Mouse (Mus musculus) ES-E14 (cell line): Measurements from ENCODE around the gene Dcaf11. TPM values are rescaled to one million over a fixed set of nuclear protein-coding genes. Genes with fewer than 3 reads are reported as not detected.
A peak's percentile ranks its signal among the peaks of the same experiment; 100 is the strongest.

ENCODE experiments used
- DNase-seq: peaks from one replicate; pipeline ENCODE4 v3.0.0-alpha.2; 2013; ENCODE audit warnings: low read depth, low spot score
- H3K27ac ChIP-seq: 2 replicates; pipeline ENCODE4 v1.5.1; 2012; ENCODE audit warnings: low read depth, mild to moderate bottlenecking, low read length, moderate library complexity, mixed read lengths; ENCODE audit not compliant: poor library complexity, insufficient read depth, severe bottlenecking
- H3K36me3 ChIP-seq: 2 replicates; pipeline ENCODE4 v1.6.1; 2012; ENCODE audit warnings: mild to moderate bottlenecking, low read length, moderate library complexity, mixed read lengths; ENCODE audit not compliant: control insufficient read depth, poor library complexity, insufficient read depth, severe bottlenecking
- H3K4me1 ChIP-seq, 2 experiments: fragments of 150-350 bp in 1 of 2; sonication (generic) in 1 of 2; 2 replicates each; pipeline ENCODE4 v1.6.1; 2012; ENCODE audit warnings: low read length in 2 of 2, mild to moderate bottlenecking in 1 of 2, mixed read lengths in 1 of 2; ENCODE audit not compliant: control insufficient read depth in 2 of 2, insufficient read depth in 2 of 2, poor library complexity in 1 of 2
- H3K4me3 ChIP-seq, 2 experiments: fragments of 150-350 bp in 1 of 2; sonication (generic) in 1 of 2; 2 replicates each; pipeline ENCODE4 v1.5.1; 2012; ENCODE audit warnings: low read length in 2 of 2, low read depth in 1 of 2, mild to moderate bottlenecking in 1 of 2, mixed read lengths in 1 of 2; ENCODE audit not compliant: insufficient read depth in 1 of 2, poor library complexity in 1 of 2, severe bottlenecking in 1 of 2
- H3K9ac ChIP-seq: 2 replicates; pipeline ENCODE4 v1.6.1; 2012; ENCODE audit warnings: low read depth, mild to moderate bottlenecking, low read length, mixed read lengths; ENCODE audit not compliant: poor library complexity, insufficient read depth, severe bottlenecking
- H3K9me3 ChIP-seq: fragments of 150-350 bp; sonication (generic); 2 replicates; pipeline ENCODE4 v1.6.1; 2012; ENCODE audit warnings: low read depth, mild to moderate bottlenecking, low read length; ENCODE audit not compliant: control insufficient read depth, insufficient read depth
- CHD2 ChIP-seq: IDR thresholded peaks from 2 replicates; pipeline ENCODE4 v1.6.1; 2014; ENCODE audit warnings: mild to moderate bottlenecking, low read depth, low read length, inconsistent platforms
- HCFC1 ChIP-seq: IDR thresholded peaks from 2 replicates; pipeline ENCODE4 v1.6.1; 2012; ENCODE audit warnings: low read length, inconsistent platforms, borderline replicate concordance; ENCODE audit not compliant: insufficient read depth
- MAFK ChIP-seq: IDR thresholded peaks from 2 replicates; pipeline ENCODE4 v1.6.1; 2014; ENCODE audit warnings: mild to moderate bottlenecking, low read depth, low read length, inconsistent platforms; ENCODE audit not compliant: insufficient read depth
- ZC3H11A ChIP-seq: IDR thresholded peaks from 2 replicates; pipeline ENCODE4 v1.6.1; 2012; ENCODE audit warnings: low read depth, mild to moderate bottlenecking, inconsistent platforms, low read length, borderline replicate concordance
- ZNF384 ChIP-seq: IDR thresholded peaks from 2 replicates; pipeline ENCODE4 v1.6.1; 2012; ENCODE audit warnings: low read depth, low read length, inconsistent platforms
- in situ Hi-C, 2 experiments: fragments of 600-800 bp; cut with MboI; formaldehyde crosslinking; loops; one replicate each; pipeline ENCODE4 v1.15.1; 2025; ENCODE audit warnings: low sequenced_read_pairs in 2 of 2, inconsistent platforms in 1 of 2; ENCODE audit not compliant: unreplicated experiment in 2 of 2
- total RNA-seq: library from RNA; depleted of rRNA; stranded (reverse); fragments of 300-350 nt; gene quantifications from 2 replicates; pipeline ENCODE4 v1.2.3, GENCODE M21; 2012

The Dcaf11 gene
- total RNA-seq, 1 experiment, result 17.5 TPM

DNA sequence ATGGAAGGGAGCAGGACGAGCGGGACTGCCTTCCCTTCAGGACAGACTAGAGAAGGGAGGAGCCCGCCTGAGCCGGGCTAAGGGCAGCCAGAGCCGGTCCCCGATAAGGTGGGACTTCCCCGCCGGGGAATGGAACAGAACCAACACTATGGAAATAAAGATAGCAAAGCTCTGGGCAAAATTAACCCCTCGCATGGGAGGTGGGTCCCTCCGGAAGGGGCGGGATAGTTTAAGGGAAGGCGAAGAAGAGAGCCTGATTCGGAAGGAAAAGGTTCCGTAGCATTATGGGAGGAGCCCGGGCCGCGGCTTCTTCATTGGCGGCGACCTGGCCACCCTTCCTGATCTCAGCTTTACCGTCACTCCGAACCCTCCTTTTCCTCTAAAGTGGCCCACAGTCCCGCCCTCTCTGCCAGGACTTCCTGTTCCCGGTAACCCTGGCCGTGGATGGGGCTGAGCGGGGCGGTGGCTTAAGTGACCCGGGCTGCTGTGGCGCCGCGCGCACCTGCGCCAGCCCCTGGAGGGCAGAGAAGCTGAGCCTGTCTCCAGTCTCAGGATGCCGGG is 31.6 kb downstream of the Dcaf11 start, which contains the start of gene Rnf31:
Gene Rnf31, plus strand, starts transcription at position 378 of the 561 bp plus-strand sequence.
- H3K9me3 ChIP-seq, result no peaks in the 10 kb centered on the region
- H3K36me3 ChIP-seq, result peaks cover 16% of the 10 kb centered on the region; the same call in 1 of the 2 replicates
- H3K4me1 ChIP-seq, result peaks cover 0 to 3% of the 10 kb centered on the region in 2 experiments; a peak in 1 of 4 replicates
- in situ Hi-C loops, result loop anchor here in 1 of 2 experiments (5.0 kb wide), 1 partner anchor 49 kb away; the partner anchor contains the start of gene Pck2
- TF ChIP-seq ZC3H11A (no peak), ZNF384 (no peak), HCFC1 (no peak), CHD2 (no peak), MAFK (no peak)
- peak within 1 kb of the TSS; percentile 85 for H3K9ac ChIP-seq
- H3K27ac ChIP-seq, result peak within 1 kb of the TSS; percentile 75
- peak within 1 kb of the TSS; percentile 81 to 86 for H3K4me3 ChIP-seq
- peak; percentile 95 for DNase-seq

DNA sequence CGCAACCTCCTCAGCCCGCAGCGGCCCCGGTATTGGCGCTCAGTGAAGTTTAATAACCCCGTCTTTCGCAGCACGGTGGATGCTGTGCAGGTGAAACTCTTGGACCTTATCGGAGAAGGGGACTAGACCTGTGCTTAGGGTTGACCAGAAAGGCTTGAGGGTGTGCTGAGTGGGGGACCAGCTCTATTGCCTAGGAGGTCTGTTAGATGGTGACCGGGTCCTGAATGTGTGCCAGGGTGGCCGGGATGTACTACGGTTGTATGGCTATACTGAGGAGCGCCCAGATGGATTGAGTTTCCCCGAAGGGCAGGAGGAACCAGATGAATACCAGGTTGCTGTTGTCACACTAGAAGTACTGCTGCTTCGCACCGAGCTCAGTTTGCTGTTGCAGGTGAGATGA is 32.4 kb downstream of the Dcaf11 start:
- Histone ChIP-seq H3K4me1 (peaks cover 0 to 3% of the 10 kb centered on the region in 2 experiments; a peak in 1 of 4 replicates), H3K36me3 (peaks cover 23% of the 10 kb centered on the region), H3K9ac (peak overlapping the region; percentile 85), H3K9me3 (no peaks in the 10 kb centered on the region), H3K27ac (no peak overlapping the region), H3K4me3 (peak overlapping the region; percentile 81 to 86)
- TF ChIP-seq MAFK, result no peak
- TF ChIP-seq ZNF384, result no peak
- TF ChIP-seq ZC3H11A, result no peak
- no peak for TF ChIP-seq CHD2
- TF ChIP-seq HCFC1, result no peak
- no peak for DNase-seq
- in situ Hi-C loops, result loop anchor here in 1 of 2 experiments (5.0 kb wide), 1 partner anchor 50 kb away; the partner anchor contains the start of gene Pck2

DNA sequence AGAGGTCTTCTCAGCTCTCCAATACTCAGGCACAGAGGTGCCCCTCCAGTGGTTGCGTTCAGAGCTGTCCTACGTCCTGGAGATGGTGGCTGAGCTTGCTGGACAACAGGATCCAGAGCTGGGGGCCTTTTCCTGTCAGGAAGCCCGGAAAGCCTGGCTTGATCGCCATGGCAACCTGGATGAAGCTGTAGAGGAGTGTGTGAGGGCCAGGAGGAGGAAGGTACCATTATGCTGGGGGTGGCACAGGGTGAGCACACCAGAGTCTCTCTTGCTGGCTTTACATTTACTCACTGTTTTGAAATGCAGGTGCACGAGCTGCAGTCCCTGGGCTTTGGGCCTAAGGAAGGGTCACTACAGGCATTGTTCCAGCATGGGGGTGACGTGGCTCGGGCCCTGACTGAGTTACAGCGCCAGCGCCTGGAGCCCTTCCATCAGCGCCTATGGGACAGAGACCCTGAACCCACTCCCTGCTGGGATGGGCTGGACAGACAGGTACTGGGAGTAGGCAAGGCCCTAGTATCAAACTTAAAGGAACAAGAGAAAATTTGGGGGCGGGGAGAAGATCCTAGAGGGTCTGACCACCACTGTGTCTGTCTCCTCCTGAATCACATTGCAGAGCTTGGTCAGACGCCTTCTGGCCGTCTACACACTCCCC is 36.4 kb downstream of the Dcaf11 start:
- in situ Hi-C loops, result no loop called here
- Histone ChIP-seq H3K27ac (no peak overlapping the region), H3K9me3 (no peaks in the 10 kb centered on the region), H3K4me3 (no peak overlapping the region), H3K9ac (no peak overlapping the region), H3K36me3 (peaks cover 37% of the 10 kb centered on the region), H3K4me1 (peaks cover 0 to 3% of the 10 kb centered on the region in 2 experiments; a peak in 2 of 4 replicates)
- no peak for DNase-seq
- TF ChIP-seq MAFK, result no peak
- TF ChIP-seq CHD2, result no peak
- no peak for TF ChIP-seq ZC3H11A
- TF ChIP-seq HCFC1, result no peak
- no peak for TF ChIP-seq ZNF384

DNA sequence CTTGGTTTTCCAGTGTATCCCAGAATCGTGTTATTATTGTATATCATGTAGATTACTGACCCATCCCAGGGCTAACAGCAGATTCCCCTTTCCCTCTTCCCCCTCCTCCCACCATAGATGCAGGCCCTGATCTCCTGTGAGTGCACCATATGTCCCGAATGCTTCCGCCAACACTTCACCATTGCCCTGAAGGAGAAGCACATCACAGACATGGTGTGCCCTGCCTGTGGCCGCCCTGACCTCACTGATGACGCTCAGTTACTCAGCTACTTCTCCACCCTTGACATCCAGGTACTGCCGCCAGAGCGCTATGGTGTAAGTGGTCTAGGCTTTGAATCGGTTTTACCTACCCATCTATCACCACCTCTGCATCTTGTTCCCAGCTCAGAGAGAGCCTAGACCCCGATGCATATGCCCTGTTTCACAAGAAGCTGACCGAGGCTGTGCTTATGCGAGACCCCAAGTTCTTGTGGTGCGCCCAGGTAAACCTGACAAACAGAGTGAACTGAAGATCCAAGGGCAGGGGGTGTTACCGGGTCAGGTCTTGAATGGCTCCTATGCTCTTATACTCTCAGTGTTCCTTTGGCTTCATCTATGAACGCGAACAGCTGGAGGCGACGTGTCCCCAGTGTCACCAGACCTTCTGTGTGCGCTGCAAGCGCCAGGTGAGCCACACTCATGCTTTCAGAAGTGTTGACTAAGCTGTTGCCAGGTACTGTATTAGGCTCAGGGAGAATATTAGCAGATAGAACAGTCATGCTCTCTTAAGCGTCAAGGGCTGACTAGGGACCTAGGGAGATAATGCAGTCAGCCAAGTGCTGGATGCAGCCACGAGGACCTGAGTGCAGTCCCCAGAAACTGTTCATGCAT is 39.0 kb downstream of the Dcaf11 start:
- peaks cover 0 to 10% of the 10 kb centered on the region in 2 experiments; a peak in 2 of 4 replicates for H3K4me1 ChIP-seq
- no peak for DNase-seq
- TF ChIP-seq CHD2 (no peak), MAFK (no peak), ZC3H11A (no peak), ZNF384 (no peak), HCFC1 (no peak)
- no peak overlapping the region for H3K9ac ChIP-seq
- in situ Hi-C loops, result no loop called here
- H3K36me3 ChIP-seq, result peaks cover 52% of the 10 kb centered on the region
- no peak overlapping the region for H3K27ac ChIP-seq
- no peak overlapping the region for H3K4me3 ChIP-seq
- H3K9me3 ChIP-seq, result no peaks in the 10 kb centered on the region
